Mouse (Mus musculus) hindbrain, embryonic 11.5 days (tissue): Measurements from ENCODE around the gene Fdxr. TPM values are rescaled to one million over a fixed set of nuclear protein-coding genes. Genes with fewer than 3 reads are reported as not detected.

Experiments
- ATAC-seq: fragments of 200-750 bp; cut with Nextera tagmentation; 2 replicates; pipeline ENCODE4 v1.8.0; 2017; ENCODE audit warnings: mild to moderate bottlenecking, moderate TSS enrichment, moderate library complexity; ENCODE audit not compliant: low FRiP score
- DNase-seq: peaks from one replicate; pipeline ENCODE4 v3.0.0-alpha.2; 2015; ENCODE audit warnings: low spot score
- H3K27ac ChIP-seq: fragments of 300-500 bp; sonication (generic); 2 replicates; pipeline ENCODE4 v1.5.1; 2014; ENCODE audit warnings: mild to moderate bottlenecking, low read depth, low read length
- H3K27me3 ChIP-seq: fragments of 300-500 bp; sonication (generic); 2 replicates; pipeline ENCODE4 v1.6.1; 2014; ENCODE audit warnings: mild to moderate bottlenecking, low read length, moderate library complexity, mixed read lengths; ENCODE audit not compliant: control insufficient read depth, insufficient read depth
- H3K36me3 ChIP-seq: fragments of 300-500 bp; sonication (generic); 2 replicates; pipeline ENCODE4 v1.6.1; 2014; ENCODE audit warnings: mild to moderate bottlenecking, low read length, moderate library complexity, mixed read lengths; ENCODE audit not compliant: control insufficient read depth, insufficient read depth
- H3K4me1 ChIP-seq: fragments of 300-500 bp; sonication (generic); replicated peaks from 2 replicates; pipeline ENCODE4 v1.6.1; 2014; ENCODE audit warnings: low read length, mixed read lengths; ENCODE audit not compliant: control insufficient read depth, insufficient read depth
- H3K4me2 ChIP-seq: fragments of 300-500 bp; sonication (generic); replicated peaks from 2 replicates; pipeline ENCODE4 v1.6.1; 2014; ENCODE audit warnings: mild to moderate bottlenecking, low read depth, low read length
- H3K4me3 ChIP-seq: fragments of 300-500 bp; sonication (generic); 2 replicates; pipeline ENCODE4 v1.5.1; 2014; ENCODE audit warnings: low read depth, low read length
- H3K9ac ChIP-seq: fragments of 300-500 bp; sonication (generic); 2 replicates; pipeline ENCODE4 v1.6.1; 2014; ENCODE audit warnings: low read depth, low read length
- H3K9me3 ChIP-seq: fragments of 300-500 bp; sonication (generic); 2 replicates; pipeline ENCODE4 v1.6.1; 2016; ENCODE audit warnings: low read length; ENCODE audit not compliant: control insufficient read depth
- WGBS: fragments of 180-500 bp; shearing (Covaris S2); extraction: QIAGEN DNeasy Blood & Tissue Kit; methylation state at CpG from one replicate; pipeline ENCODE4 v1.1.7; 2014; 5-methylcytosine and 5-hydroxymethylcytosine counted together
- polyA plus RNA-seq: library from polyadenylated mRNA; unstranded; fragments of >200 nt; fragmentation: Nextera tagmentation; extraction: Ambion mirVana; gene quantifications from 2 replicates; pipeline ENCODE4 v1.2.1, GENCODE M21; 2014

Gene Fdxr
- polyA plus RNA-seq, 1 experiment from 2014 or later = 14.9 TPM

DNA sequence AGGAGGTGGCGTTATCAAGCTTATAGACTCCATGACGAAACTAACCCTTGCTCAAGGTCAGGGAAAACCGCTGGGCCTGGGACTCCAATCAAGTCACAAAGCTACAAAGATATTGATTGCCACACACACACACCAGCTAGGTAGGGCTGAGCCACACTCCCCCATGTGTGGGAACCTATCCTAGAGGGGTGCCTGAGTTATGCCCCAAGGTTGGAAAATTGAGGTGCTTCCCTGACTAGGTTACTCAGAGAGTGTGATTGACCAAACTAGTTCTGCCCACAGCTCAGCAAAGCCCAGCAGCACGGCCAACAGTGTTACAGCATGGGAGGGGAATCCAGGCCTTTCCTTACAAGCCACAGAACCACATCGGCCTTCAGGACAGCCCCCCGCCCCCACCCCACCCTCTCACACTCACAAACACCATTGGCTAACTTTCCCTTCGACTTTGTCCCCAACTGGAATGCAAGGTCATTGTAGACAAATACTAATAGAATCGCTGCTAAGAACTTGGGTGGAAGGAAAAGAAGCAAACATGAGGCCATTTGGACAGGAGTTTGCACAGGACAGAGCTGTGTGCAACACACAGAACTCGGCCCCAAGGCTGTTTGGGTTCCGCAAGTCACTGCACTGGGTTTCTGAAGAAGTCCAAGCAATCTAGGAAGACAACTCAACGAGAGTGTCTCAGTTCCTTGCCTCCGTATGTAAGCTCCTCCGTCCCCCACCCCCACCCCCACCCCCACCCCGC, 16.0 kb upstream of the Fdxr start:
- Histone ChIP-seq H3K9ac (no peak overlapping the region), H3K9me3 (no peaks in the 10 kb centered on the region), H3K4me2 (no peak overlapping the region), H3K36me3 (no peaks in the 10 kb centered on the region), H3K4me3 (no peak overlapping the region), H3K4me1 (peaks cover 5% of the 10 kb centered on the region; the same call in 1 of the 2 replicates), H3K27ac (no peak overlapping the region), H3K27me3 (peaks cover 5% of the 10 kb centered on the region; the same call in 1 of the 2 replicates)
- WGBS = 65% methylated on average over 14 of the region's 14 CpGs
- DNase-seq (no peak), ATAC-seq (no peak)

GRCm38 (mm10) chr11:115291503-115291902, 14.7 kb upstream of the Fdxr start:
- Histone ChIP-seq H3K36me3 (no peaks in the 10 kb centered on the region), H3K27ac (no peak overlapping the region), H3K4me3 (no peak overlapping the region), H3K27me3 (peaks cover 3% of the 10 kb centered on the region; the same call in 1 of the 2 replicates), H3K9me3 (no peaks in the 10 kb centered on the region), H3K4me1 (no peaks in the 10 kb centered on the region), H3K9ac (no peak overlapping the region), H3K4me2 (no peak overlapping the region)
- DNase-seq (no peak), ATAC-seq (no peak)
- 79% methylated on average over 10 of the region's 10 CpGs for WGBS

DNA sequence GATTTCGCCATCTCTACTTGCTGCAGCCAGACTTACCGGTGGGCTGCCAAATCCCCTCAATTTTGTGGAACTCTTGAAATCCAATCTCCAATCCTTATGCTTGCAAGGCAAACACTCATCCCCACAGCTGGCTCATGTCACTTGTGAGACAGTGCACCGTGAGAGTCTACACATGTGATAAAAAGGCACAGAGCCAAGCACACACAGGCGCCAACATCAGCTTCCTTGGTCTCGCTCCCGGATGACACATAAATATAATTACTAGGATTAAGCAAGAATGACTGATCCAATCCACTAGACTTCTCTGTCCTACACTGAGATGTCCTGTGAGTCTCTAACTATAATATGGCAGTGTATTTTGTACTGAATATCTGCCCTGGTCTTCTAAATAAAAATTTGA, 14.1 kb upstream of the Fdxr start:
- Histone ChIP-seq H3K4me3 (no peak overlapping the region), H3K4me2 (no peak overlapping the region), H3K9me3 (no peaks in the 10 kb centered on the region), H3K27ac (no peak overlapping the region), H3K9ac (no peak overlapping the region), H3K4me1 (no peaks in the 10 kb centered on the region), H3K27me3 (no peaks in the 10 kb centered on the region), H3K36me3 (no peaks in the 10 kb centered on the region)
- ATAC-seq (no peak), DNase-seq (no peak)
- WGBS = 91% methylated on average over 6 of the region's 6 CpGs

- Histone ChIP-seq H3K36me3 (no peaks in the 10 kb centered on the region), H3K4me2 (no peak overlapping the region), H3K27ac (no peak overlapping the region), H3K9me3 (no peaks in the 10 kb centered on the region), H3K27me3 (no peaks in the 10 kb centered on the region), H3K4me3 (no peak overlapping the region), H3K4me1 (no peaks in the 10 kb centered on the region), H3K9ac (no peak overlapping the region)
- WGBS = 90% methylated on average over 1 of the region's 1 CpGs
- no peak for ATAC-seq
- no peak for DNase-seq
Observed at GRCm38 (mm10) chr11:115290314-115290713, 13.5 kb upstream of the Fdxr start.

- ATAC-seq (no peak), DNase-seq (no peak)
- Histone ChIP-seq H3K27ac (no peak overlapping the region), H3K4me3 (no peak overlapping the region), H3K9me3 (no peaks in the 10 kb centered on the region), H3K4me1 (no peaks in the 10 kb centered on the region), H3K4me2 (no peak overlapping the region), H3K9ac (no peak overlapping the region), H3K36me3 (no peaks in the 10 kb centered on the region), H3K27me3 (no peaks in the 10 kb centered on the region)
- WGBS = 85% methylated on average over 8 of the region's 8 CpGs
Observed at GRCm38 (mm10) chr11:115289885-115290284, 13.0 kb upstream of the Fdxr start.

GRCm38 (mm10) chr11:115288305-115288704, 11.5 kb upstream of the Fdxr start:
- H3K36me3 ChIP-seq = no peaks in the 10 kb centered on the region
- WGBS = 81% methylated on average over 2 of the region's 2 CpGs
- H3K9ac ChIP-seq = no peak overlapping the region
- no peaks in the 10 kb centered on the region for H3K4me1 ChIP-seq
- no peak for ATAC-seq
- H3K27me3 ChIP-seq = no peaks in the 10 kb centered on the region
- no peak overlapping the region for H3K4me3 ChIP-seq
- DNase-seq = no peak
- no peak overlapping the region for H3K4me2 ChIP-seq
- no peaks in the 10 kb centered on the region for H3K9me3 ChIP-seq
- H3K27ac ChIP-seq = no peak overlapping the region

GRCm38 (mm10) chr11:115287386-115287785, 10.5 kb upstream of the Fdxr start:
- no peaks in the 10 kb centered on the region for H3K4me1 ChIP-seq
- no peak overlapping the region for H3K4me3 ChIP-seq
- H3K27ac ChIP-seq = no peak overlapping the region
- H3K9me3 ChIP-seq = no peaks in the 10 kb centered on the region
- no peaks in the 10 kb centered on the region for H3K27me3 ChIP-seq
- no peaks in the 10 kb centered on the region for H3K36me3 ChIP-seq
- no peak overlapping the region for H3K4me2 ChIP-seq
- H3K9ac ChIP-seq = no peak overlapping the region
- DNase-seq (no peak), ATAC-seq (no peak)
- 89% methylated on average over 5 of the region's 5 CpGs for WGBS

DNA sequence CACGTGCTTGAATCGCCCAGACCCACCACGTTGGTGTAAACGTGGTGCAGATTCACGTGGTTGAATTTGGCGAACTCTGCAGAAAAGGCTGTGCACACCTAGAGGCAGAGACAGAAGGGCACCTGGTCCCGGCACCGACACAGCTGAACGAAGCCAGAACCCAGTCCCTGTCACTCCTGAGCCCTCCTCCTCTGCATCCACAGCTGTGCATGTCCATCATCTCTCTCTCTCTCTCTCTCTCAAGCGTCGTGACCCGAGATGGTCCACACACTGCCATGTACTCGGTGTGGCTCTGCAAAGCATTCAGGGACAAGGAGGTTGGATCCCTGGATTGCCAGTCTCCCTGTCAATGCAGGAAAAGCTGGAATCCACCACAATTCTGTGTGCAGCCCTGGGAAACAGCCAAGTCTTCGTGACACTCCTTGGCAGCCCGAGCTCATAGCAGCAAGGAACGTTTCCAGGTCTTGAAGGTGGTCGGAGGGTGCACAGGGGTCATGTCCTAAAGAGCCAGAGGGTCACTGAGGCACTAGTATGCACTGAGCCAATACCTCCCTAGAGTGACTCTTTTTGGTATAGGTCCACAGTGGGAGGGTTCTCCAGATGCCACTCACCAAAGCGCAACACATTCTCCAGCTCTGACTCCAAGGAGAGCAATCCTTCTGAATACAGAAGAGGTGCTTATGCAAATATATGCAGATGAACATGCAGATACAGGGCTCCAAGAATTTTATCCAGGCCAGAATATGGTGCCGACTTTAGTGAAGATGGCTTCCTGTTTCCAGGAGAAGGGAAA, 9.5 kb upstream of the Fdxr start:
- ATAC-seq = no peak

GRCm38 (mm10) chr11:115285282-115285681, 8.4 kb upstream of the Fdxr start:
- Histone ChIP-seq H3K4me1 (no peaks in the 10 kb centered on the region), H3K27me3 (no peaks in the 10 kb centered on the region), H3K9ac (no peak overlapping the region), H3K4me3 (no peak overlapping the region), H3K27ac (no peak overlapping the region), H3K9me3 (no peaks in the 10 kb centered on the region), H3K36me3 (no peaks in the 10 kb centered on the region), H3K4me2 (no peak overlapping the region)
- no peak for ATAC-seq
- no peak for DNase-seq
- 74% methylated on average over 4 of the region's 4 CpGs for WGBS

More for the DNA sequence above, 9.5 kb upstream of the Fdxr start:
- Histone ChIP-seq H3K9me3 (no peaks in the 10 kb centered on the region), H3K27me3 (no peaks in the 10 kb centered on the region), H3K4me3 (no peak overlapping the region), H3K9ac (no peak overlapping the region), H3K36me3 (no peaks in the 10 kb centered on the region), H3K4me1 (no peaks in the 10 kb centered on the region), H3K4me2 (no peak overlapping the region), H3K27ac (no peak overlapping the region)
- 75% methylated on average over 19 of the region's 19 CpGs for WGBS
- DNase-seq = no peak
